Mouse (Mus musculus) spleen, postnatal 10 days (tissue): Measurements from ENCODE around the gene Rab3ip.

Experiments
- DNase-seq, 2 experiments: peaks; one replicate each; pipeline ENCODE4 v3.0.0; 2021 to 2022; ENCODE audit warnings: low spot score in 2 of 2

Rab3ip gene

GRCm38 (mm10) chr10:116871329-116872015 is 79.1 kb downstream of the Rab3ip start:
- DNase-seq = no peak

- DNase-seq = no peak
These were observed 79.8 kb downstream of the Rab3ip start for GRCm38 (mm10) chr10:116870819-116871218.
